Mouse (Mus musculus) MN1 (cell line): Measurements from ENCODE around the gene Skint7.
"Not testable (repeated sequence)": the region's sequence is repeated elsewhere in the genome, so short reads cannot be mapped to it uniquely, and the experiment has no call there.

Experiments
- DNase-seq: peaks from one replicate; pipeline ENCODE4 v3.0.0-alpha.2; 2016; ENCODE audit warnings: low spot score

Gene Skint7

GRCm38 (mm10) chr4:111972623-111973022 is at the start of gene Skint7:
TSS of gene Skint7 (plus strand) at chr4:111972923.
- DNase-seq: no peak

DNA sequence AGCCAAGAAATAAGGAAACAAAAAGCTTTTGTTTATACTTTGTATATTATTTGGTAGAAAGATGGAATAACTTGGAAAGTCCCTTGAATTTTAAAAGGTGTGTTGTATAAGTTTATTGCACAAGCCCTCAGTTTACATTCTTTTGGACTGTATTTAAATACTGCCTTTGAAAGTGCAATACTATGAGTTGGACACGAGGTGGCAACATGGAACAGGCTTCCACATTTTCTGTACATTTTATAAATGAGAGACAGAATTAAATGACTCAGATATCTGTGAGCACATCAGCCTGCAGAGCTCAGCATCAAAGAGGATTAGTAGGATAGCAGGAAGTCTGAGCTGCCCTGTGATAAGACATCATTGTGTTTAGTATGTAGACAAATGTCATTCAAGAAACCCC is 11.4 kb upstream of the Skint7 start:
- DNase-seq: no peak

DNA sequence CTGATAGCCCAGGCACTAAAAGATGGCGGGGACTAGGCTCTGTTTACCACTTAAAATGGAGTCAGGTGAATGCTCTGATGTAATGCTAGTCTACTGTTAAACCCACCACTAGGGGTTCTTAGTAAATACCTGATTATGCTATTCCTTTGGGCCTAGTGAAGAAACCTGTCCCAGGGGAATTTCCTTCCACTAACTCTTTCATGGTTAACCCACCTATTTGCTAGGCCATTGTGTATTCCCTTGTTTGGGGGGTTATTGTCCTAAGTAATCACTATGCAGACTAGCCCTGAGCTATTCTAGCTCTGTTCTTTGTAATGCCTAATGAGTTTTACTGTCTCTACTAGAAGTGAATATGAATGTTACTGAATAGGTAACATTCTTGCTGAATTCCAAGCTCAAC is 9.5 kb upstream of the Skint7 start:
- not testable (repeated sequence) for DNase-seq

DNA sequence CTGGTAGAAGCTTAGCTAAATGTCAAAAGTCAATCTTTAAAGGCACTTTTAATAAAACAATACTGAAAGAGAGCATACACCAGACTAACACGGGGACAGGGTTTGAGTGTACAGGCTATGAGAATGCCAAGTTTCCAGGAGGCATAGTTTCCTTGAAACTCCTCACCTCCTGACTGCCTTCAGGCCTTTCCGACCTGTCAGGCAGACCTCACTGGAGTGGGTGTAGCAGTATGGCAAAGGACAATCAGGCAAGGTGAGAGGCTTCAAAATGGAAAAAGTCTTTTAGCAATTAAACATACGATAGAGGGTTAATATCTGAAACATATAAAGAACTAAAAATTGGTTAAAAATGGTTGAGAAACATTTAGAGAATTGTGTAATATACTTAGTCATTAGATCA is 9.1 kb upstream of the Skint7 start:
- DNase-seq: no peak

DNA sequence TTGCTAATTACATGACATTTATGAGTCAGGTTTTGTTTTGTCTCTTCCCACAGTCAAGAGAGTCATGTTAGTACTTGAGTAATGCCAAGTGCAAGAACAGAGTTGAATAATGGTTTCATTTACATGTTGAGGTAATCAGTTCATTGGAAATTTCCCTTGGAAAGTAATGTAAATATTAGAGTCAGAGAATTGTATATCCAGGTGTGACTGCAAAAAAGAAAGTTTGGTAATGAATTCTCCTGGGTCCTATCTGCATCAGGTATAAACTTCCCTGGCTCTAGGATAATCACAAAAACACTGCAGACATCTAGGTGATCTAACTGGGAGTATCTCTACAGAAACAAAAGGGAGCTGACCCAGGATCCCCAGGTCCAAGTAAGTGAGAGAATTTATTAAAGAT is 33.2 kb downstream of the Skint7 start, which contains the start of gene Skint1:
TSS of gene Skint1 (plus strand) at position 301 of the 400 bp plus-strand sequence.
- DNase-seq: no peak
